Mouse (Mus musculus) liver, embryonic 14.5 days (tissue): Measurements from ENCODE around the gene Ccdc54.

Experiments used
- CTCF ChIP-seq: IDR thresholded peaks from 2 replicates; pipeline ENCODE4 v1.5.1; 2016; ENCODE audit warnings: antibody characterized with exemption, low read depth, control low read depth
- EP300 ChIP-seq: IDR thresholded peaks from 2 replicates; pipeline ENCODE4 v1.6.1; 2016; ENCODE audit warnings: antibody characterized with exemption, low read depth

GRCm38 (mm10) chr16:50594876-50595275, 3.9 kb upstream of the Ccdc54 start:
- TF ChIP-seq CTCF (no peak), EP300 (no peak)
